Mouse (Mus musculus): ENCODE measurements around the gene Tut7.

GRCm38 (mm10) chr13:59741096-59741495 lies 81.9 kb downstream of the Tut7 start:
- TF ChIP-seq CTCF (IDR thresholded peaks at IDR 0.05; ENCODE audit: borderline replicate concordance, control insufficient read depth, extremely low read depth, insufficient read depth, low read length, poor library complexity), result no peak
- no peak for TF ChIP-seq POLR2A (IDR thresholded peaks at IDR 0.05; ENCODE audit: control insufficient read depth, extremely low read depth, insufficient read depth, low read length, poor library complexity)

All from thymus, adult 2 months (tissue).